Mouse (Mus musculus) liver, postnatal 0 days (tissue): ENCODE measurements around the gene L3mbtl1. TPM values are rescaled to one million over a fixed set of nuclear protein-coding genes. Genes with fewer than 3 reads are reported as not detected.
"Not testable (repeated sequence)": the region's sequence is repeated elsewhere in the genome, so short reads cannot be mapped to it uniquely, and the experiment has no call there.

Experiments
- ATAC-seq: fragments of 200-750 bp; cut with Nextera tagmentation; 2 replicates; pipeline ENCODE4 v1.8.0; 2017; ENCODE audit warnings: mild to moderate bottlenecking, moderate library complexity
- DNase-seq: peaks from one replicate; pipeline ENCODE4 v3.0.0-alpha.2; 2016
- H3K27ac ChIP-seq: fragments of 300-500 bp; sonication (generic); 2 replicates; pipeline ENCODE4 v1.5.1; 2014; ENCODE audit warnings: antibody characterized with exemption, moderate library complexity, mild to moderate bottlenecking, low read depth
- H3K27me3 ChIP-seq: fragments of 300-500 bp; sonication (generic); 2 replicates; pipeline ENCODE4 v1.6.1; 2014; ENCODE audit warnings: low read length, control low read depth, mixed read lengths; ENCODE audit not compliant: insufficient read depth
- H3K36me3 ChIP-seq: fragments of 300-500 bp; sonication (generic); replicated peaks from 2 replicates; pipeline ENCODE4 v1.6.1; 2014; ENCODE audit warnings: mild to moderate bottlenecking, control low read depth, low read length, moderate library complexity, mixed read lengths; ENCODE audit not compliant: insufficient read depth
- H3K4me1 ChIP-seq: fragments of 300-500 bp; sonication (generic); 2 replicates; pipeline ENCODE4 v1.6.1; 2014; ENCODE audit warnings: antibody characterized with exemption, mild to moderate bottlenecking, control low read depth; ENCODE audit not compliant: insufficient read depth
- H3K4me2 ChIP-seq: fragments of 300-500 bp; sonication (generic); 2 replicates; pipeline ENCODE4 v1.6.1; 2014; ENCODE audit warnings: low read depth, mild to moderate bottlenecking, low read length, moderate library complexity, mixed read lengths
- H3K4me3 ChIP-seq: fragments of 300-500 bp; sonication (generic); 2 replicates; pipeline ENCODE4 v1.5.1; 2014; ENCODE audit warnings: low read depth, low read length
- H3K9ac ChIP-seq: fragments of 300-500 bp; sonication (generic); replicated peaks from 2 replicates; pipeline ENCODE4 v1.6.1; 2014; ENCODE audit warnings: mild to moderate bottlenecking, moderate library complexity
- H3K9me3 ChIP-seq: fragments of 300-500 bp; sonication (generic); 2 replicates; pipeline ENCODE4 v1.6.1; 2016; ENCODE audit warnings: mild to moderate bottlenecking, control low read depth, low read length, mixed read lengths
- CTCF ChIP-seq: sonication (generic); IDR thresholded peaks from 2 replicates; pipeline ENCODE4 v1.5.1; 2016; ENCODE audit warnings: antibody characterized with exemption, low read depth
- EP300 ChIP-seq: IDR thresholded peaks from 2 replicates; pipeline ENCODE4 v1.6.1; 2016; ENCODE audit warnings: antibody characterized with exemption, low read depth, mild to moderate bottlenecking
- WGBS: fragments of 180-500 bp; shearing (Covaris S2); extraction: QIAGEN DNeasy Blood & Tissue Kit; methylation state at CpG from one replicate; pipeline ENCODE4 v1.1.7; 2014; ENCODE audit not compliant: insufficient replicate concordance; 5-methylcytosine and 5-hydroxymethylcytosine counted together
- polyA plus RNA-seq: library from polyadenylated mRNA; unstranded; fragments of >200 nt; fragmentation: Nextera tagmentation; extraction: Ambion mirVana; gene quantifications from 2 replicates; pipeline ENCODE4 v1.2.1, GENCODE M21; 2015

Gene L3mbtl1
- polyA plus RNA-seq: 0.06 TPM in 1 of 2 replicates, not detected in the other

DNA sequence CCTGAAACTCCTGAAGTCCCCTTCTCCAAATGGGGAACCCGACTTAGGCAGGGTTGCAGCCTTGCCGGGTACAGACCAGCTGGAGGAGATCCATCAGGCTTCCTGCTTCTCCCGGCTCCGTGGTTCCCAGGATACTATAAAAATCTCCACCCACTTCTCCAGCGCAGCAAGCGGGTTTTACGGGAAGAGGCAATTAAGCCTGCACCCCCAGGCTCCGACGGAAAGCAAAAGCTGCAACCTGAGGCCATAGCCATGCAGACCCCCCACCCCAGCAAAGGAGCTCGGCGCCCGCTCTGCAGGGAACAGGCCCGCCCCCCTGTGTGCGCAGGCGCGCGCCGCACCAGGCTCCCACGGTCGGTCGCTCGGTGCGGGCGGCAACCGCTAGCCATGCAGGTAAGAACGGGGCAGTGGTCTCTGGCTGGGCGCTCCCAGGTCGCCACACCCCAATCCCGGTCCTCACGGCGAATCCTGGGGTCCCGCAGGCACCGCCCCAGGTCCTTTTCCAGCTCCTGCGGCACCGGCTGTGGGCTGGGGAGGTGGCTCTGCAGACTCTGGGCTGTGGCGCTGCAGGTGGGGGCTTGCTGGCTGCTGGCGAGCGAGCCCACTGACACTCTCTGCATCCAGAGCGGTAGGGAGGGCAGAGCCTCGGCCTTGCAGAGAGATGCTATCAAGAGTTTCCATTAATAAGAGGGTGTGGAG is at the start of gene L3mbtl1:
TSS of gene L3mbtl1 (plus strand) at position 325 of the 699 bp plus-strand sequence.
- Histone ChIP-seq H3K4me2 (peak within 1 kb of the TSS; percentile 88), H3K36me3 (peaks cover 21% of the 10 kb centered on the region), H3K9ac (peak within 1 kb of the TSS; percentile 48; the same call in 1 of the 2 replicates), H3K27me3 (peaks cover 9% of the 10 kb centered on the region), H3K9me3 (no peaks in the 10 kb centered on the region), H3K27ac (no peak within 1 kb of the TSS), H3K4me1 (peaks cover 18% of the 10 kb centered on the region), H3K4me3 (peak within 1 kb of the TSS; percentile 52)
- ATAC-seq (no peak), DNase-seq (peak; percentile 38)
- TF ChIP-seq CTCF: no peak
- 2% methylated on average over 39 of the region's 40 CpGs for WGBS

DNA sequence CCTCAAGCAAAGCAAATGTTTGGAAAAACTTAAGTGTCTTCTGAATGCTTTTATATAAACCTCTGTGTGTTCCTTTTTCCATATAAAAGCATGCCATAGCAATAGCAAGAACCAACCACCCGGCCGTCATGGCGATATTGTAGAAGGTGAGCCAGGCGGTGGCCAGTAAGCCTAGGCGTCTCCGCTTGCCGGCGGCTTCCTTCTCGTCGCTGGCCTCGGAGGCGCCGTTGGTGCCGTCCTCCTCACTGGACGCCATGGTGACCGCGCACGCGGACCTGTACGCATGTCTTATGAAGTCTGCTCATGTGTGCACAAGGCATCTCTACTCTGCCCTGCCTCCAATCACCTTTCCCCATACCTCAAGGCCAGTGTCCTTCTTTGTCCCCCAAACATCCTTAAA is 44.0 kb upstream of the L3mbtl1 start:
- not testable (repeated sequence) for H3K27ac ChIP-seq, H3K36me3 ChIP-seq, H3K4me2 ChIP-seq, H3K27me3 ChIP-seq, H3K4me1 ChIP-seq, ATAC-seq, H3K9me3 ChIP-seq, H3K4me3 ChIP-seq, H3K9ac ChIP-seq, DNase-seq
- 88% methylated on average over 20 of the region's 20 CpGs for WGBS

DNA sequence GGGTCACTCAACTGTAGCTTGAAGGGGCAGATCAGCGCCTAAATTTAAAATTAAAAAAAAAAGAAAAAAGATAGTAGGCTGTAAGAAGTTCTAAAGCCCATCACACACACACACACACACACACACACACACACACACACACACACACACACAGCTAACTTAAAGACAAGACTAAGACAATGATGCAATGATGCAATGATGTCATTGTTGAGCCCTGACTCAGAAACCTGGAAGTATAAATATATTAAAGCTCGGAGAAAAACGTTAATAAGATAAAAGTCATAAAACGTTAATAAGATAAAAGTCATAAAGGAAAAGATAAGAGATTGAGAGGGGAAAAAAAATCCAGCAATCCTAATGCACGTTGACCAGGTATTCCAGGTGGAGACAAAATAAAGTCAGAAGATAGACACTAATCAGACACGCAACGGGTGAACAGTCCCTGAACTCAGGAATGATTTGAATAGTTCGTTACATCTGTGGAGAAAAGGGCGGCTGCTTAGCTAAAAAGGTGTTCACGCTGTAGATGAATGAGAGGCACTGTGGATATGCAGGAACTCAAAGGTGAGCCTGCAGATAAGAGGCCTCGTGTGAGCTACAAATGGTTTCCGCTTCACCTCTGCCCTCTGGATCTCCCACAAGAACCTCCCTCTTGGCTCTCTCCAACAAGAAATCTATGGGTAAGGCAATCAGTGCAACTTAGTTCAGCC is 43.2 kb upstream of the L3mbtl1 start:
- Histone ChIP-seq H3K9ac (no peak overlapping the region), H3K9me3 (no peaks in the 10 kb centered on the region), H3K4me3 (no peak overlapping the region), H3K4me1 (no peaks in the 10 kb centered on the region), H3K27ac (no peak overlapping the region), H3K27me3 (no peaks in the 10 kb centered on the region), H3K4me2 (no peak overlapping the region), H3K36me3 (no peaks in the 10 kb centered on the region)
- no peak for ATAC-seq
- 66% methylated on average over 12 of the region's 12 CpGs for WGBS
- no peak for DNase-seq
- TF ChIP-seq EP300 (no peak), CTCF (no peak)

DNA sequence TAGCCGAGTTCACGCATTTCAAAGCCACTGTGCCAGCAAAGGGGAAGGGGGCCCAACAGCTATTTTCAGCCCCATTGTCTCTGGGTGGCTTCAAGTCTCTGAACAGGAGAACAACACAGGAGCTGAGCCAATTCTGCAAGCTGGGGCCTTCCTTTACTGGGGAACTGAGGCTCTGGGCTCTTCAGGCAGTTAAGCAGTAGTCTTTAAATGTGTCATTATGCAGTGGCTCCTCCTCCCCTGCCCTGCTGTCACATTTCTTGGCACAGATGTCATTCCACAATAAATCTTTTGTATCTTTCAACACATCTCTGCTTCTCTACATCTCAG is 42.7 kb upstream of the L3mbtl1 start:
- Histone ChIP-seq H3K27ac (no peak overlapping the region), H3K4me2 (no peak overlapping the region), H3K9me3 (no peaks in the 10 kb centered on the region), H3K4me1 (no peaks in the 10 kb centered on the region), H3K9ac (no peak overlapping the region), H3K36me3 (no peaks in the 10 kb centered on the region), H3K4me3 (no peak overlapping the region), H3K27me3 (no peaks in the 10 kb centered on the region)
- DNase-seq (no peak), ATAC-seq (no peak)
- 40% methylated on average over 2 of the region's 2 CpGs for WGBS
- no peak for TF ChIP-seq EP300
- no peak for TF ChIP-seq CTCF

DNA sequence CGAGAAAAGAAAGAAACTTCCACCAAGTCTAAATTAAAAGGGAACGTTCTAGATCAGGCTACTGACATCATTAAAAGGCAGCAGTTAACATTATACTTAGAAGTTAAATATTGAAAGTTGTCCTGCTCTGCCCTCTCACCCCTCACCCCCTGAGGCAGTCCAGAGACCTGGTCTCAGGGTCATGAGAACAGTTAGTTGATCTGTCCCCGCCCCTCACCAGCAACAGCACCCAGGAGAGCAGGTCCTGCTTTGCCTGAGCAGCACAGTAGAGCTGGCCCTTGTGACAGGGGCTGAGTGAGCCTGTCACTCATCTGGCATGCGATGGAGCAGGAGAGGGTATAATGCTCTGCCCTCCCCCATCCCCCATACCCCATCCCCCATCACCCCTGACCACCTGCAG is 37.4 kb upstream of the L3mbtl1 start:
- Histone ChIP-seq H3K27ac (no peak overlapping the region), H3K9me3 (no peaks in the 10 kb centered on the region), H3K4me1 (no peaks in the 10 kb centered on the region), H3K27me3 (no peaks in the 10 kb centered on the region), H3K4me2 (no peak overlapping the region), H3K4me3 (no peak overlapping the region), H3K36me3 (no peaks in the 10 kb centered on the region), H3K9ac (no peak overlapping the region)
- WGBS: 49% methylated on average over 4 of the region's 4 CpGs
- no peak for DNase-seq
- no peak for TF ChIP-seq EP300
- no peak for TF ChIP-seq CTCF
- peak; percentile 33; the same call in 1 of the 2 replicates for ATAC-seq

DNA sequence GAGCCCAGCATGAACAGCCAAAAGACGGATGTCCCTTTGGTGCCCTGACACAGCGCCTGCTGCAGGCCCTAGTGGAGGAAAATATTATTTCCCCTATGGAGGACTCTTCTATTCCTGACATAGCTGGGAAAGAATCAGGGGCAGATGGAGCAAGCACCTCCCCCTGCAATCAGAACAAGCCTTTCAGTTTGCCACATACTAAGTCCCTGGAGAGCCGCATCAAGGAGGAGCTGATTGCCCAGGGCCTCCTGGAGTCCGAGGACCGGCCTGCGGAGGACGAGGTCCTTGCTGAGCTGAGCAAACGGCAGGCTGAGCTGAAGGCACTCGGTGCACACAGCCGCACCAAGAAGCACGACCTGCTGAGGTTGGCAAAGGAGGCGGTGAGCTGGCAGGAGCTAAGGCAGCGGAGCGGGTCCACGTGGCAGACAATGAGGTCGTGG is 35.2 kb upstream of the L3mbtl1 start:
- H3K36me3 ChIP-seq: no peaks in the 10 kb centered on the region
- TF ChIP-seq EP300: no peak
- TF ChIP-seq CTCF: no peak
- WGBS: 62% methylated on average over 16 of the region's 16 CpGs

More for the DNA sequence above, 35.2 kb upstream of the L3mbtl1 start:
- H3K4me1 ChIP-seq: no peaks in the 10 kb centered on the region
- no peak overlapping the region for H3K27ac ChIP-seq
- no peak for ATAC-seq
- no peak overlapping the region for H3K9ac ChIP-seq
- no peaks in the 10 kb centered on the region for H3K9me3 ChIP-seq
- DNase-seq: no peak
- H3K27me3 ChIP-seq: no peaks in the 10 kb centered on the region
- no peak overlapping the region for H3K4me2 ChIP-seq
- no peak overlapping the region for H3K4me3 ChIP-seq
